Mouse (Mus musculus): ENCODE data around the gene Gid4. TPM values are rescaled to one million over a fixed set of nuclear protein-coding genes. Genes with fewer than 3 reads are reported as not detected.
"Not testable (repeated sequence)": the region's sequence is repeated elsewhere in the genome, so short reads cannot be mapped to it uniquely, and the experiment has no call there.

Gid4 gene
- polyA plus RNA-seq, 1 experiment from 2014 or later, result 32.3 TPM

GRCm38 (mm10) chr11:60418473-60418803 is 1.5 kb downstream of the Gid4 start:
- peak overlapping the region; percentile 80 for H3K9ac ChIP-seq (ENCODE audit: low read length)
- DNase-seq (ENCODE audit: low spot score, missing footprints), result peak; percentile 83
- no peaks in the 10 kb centered on the region for H3K36me3 ChIP-seq (ENCODE audit: control insufficient read depth, insufficient read depth, low read length)
- no peaks in the 10 kb centered on the region for H3K9me3 ChIP-seq (ENCODE audit: control insufficient read depth, low read length)
- peaks cover 14% of the 10 kb centered on the region for H3K4me1 ChIP-seq (ENCODE audit: control insufficient read depth, insufficient read depth, low read length)
- WGBS, result 30% methylated on average over 6 of the region's 6 CpGs
- no peaks in the 10 kb centered on the region for H3K27me3 ChIP-seq (ENCODE audit: control insufficient read depth, insufficient read depth, low read length)
- no peak overlapping the region for H3K27ac ChIP-seq (ENCODE audit: low read depth, low read length)
- peak overlapping the region; percentile 56 for H3K4me3 ChIP-seq (ENCODE audit: low read depth, low read length)
- peak overlapping the region; percentile 61 for H3K4me2 ChIP-seq
- ATAC-seq (ENCODE audit: low FRiP score), result no peak

DNA sequence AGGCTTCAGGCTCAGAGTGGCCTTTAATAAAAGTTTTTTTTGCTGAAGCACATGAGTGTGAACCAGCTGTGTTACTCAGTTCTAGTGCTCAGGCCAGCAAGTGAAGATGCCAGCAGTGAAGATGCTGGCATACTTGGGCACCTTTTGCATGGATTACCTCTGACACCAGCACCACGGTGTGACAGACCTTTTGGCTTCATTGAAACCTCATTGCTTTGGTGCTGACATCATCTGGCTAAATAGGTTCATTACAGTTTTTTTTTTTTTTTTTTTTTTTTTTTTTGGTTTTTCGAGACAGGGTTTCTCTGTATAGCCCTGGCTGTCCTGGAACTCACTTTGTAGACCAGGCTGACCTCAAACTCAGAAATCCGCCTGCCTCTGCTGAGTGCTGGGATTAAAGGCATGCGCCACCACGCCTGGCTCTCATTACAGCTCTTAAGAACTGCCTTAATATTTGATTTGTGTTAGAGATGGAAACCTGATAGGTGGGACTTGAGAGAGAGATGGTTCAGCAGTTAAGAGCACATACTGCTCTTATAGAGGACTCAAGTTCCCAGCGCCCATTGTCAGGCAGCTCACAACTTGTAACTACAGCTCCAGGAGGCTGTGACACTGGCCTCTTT is 5.2 kb downstream of the Gid4 start:
- Histone ChIP-seq H3K4me3 (ENCODE audit: low read depth, low read length) (no peak overlapping the region), H3K4me2 (no peak overlapping the region), H3K4me1 (ENCODE audit: control insufficient read depth, insufficient read depth, low read length) (peaks cover 9% of the 10 kb centered on the region), H3K27ac (ENCODE audit: low read depth, low read length) (no peak overlapping the region), H3K9me3 (ENCODE audit: control insufficient read depth, low read length) (no peaks in the 10 kb centered on the region), H3K36me3 (ENCODE audit: control insufficient read depth, insufficient read depth, low read length) (no peaks in the 10 kb centered on the region), H3K9ac (ENCODE audit: low read length) (no peak overlapping the region), H3K27me3 (ENCODE audit: control insufficient read depth, insufficient read depth, low read length) (no peaks in the 10 kb centered on the region)
- WGBS, result 77% methylated on average over 5 of the region's 6 CpGs
- DNase-seq (ENCODE audit: low spot score, missing footprints) (no peak), ATAC-seq (ENCODE audit: low FRiP score) (no peak)

DNA sequence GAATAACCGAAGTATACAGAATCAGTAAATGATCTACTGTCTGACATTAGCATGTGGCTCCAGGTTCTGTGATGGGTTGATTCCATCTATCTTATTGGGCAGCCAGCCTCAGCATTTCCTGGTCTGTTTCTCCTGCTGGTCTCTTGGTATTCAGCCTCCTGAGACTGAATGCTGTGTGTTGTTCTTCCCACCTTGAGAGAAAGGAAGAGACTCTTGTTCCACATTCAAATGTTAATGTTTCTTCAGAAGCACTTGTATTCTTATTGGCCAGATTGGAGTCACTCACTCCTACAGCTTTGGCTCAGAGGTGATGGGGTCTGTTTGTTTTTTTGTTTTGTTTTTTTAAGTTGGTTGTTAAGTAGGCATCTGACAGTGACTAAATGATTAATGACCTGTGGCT is 6.1 kb downstream of the Gid4 start:
- Histone ChIP-seq H3K4me3 (ENCODE audit: low read depth, low read length) (no peak overlapping the region), H3K4me1 (ENCODE audit: control insufficient read depth, insufficient read depth, low read length) (peaks cover 8% of the 10 kb centered on the region), H3K27me3 (ENCODE audit: control insufficient read depth, insufficient read depth, low read length) (no peaks in the 10 kb centered on the region), H3K4me2 (no peak overlapping the region), H3K9me3 (ENCODE audit: control insufficient read depth, low read length) (no peaks in the 10 kb centered on the region), H3K36me3 (ENCODE audit: control insufficient read depth, insufficient read depth, low read length) (no peaks in the 10 kb centered on the region), H3K27ac (ENCODE audit: low read depth, low read length) (no peak overlapping the region), H3K9ac (ENCODE audit: low read length) (no peak overlapping the region)
- 77% methylated on average over 1 of the region's 1 CpGs for WGBS
- DNase-seq (ENCODE audit: low spot score, missing footprints), result no peak
- ATAC-seq (ENCODE audit: low FRiP score), result no peak

- Histone ChIP-seq H3K4me1 (ENCODE audit: control insufficient read depth, insufficient read depth, low read length) (no peaks in the 10 kb centered on the region), H3K9ac (ENCODE audit: low read length) (no peak overlapping the region), H3K4me3 (ENCODE audit: low read depth, low read length) (no peak overlapping the region), H3K9me3 (ENCODE audit: control insufficient read depth, low read length) (no peaks in the 10 kb centered on the region), H3K27ac (ENCODE audit: low read depth, low read length) (no peak overlapping the region), H3K36me3 (ENCODE audit: control insufficient read depth, insufficient read depth, low read length) (no peaks in the 10 kb centered on the region), H3K4me2 (no peak overlapping the region), H3K27me3 (ENCODE audit: control insufficient read depth, insufficient read depth, low read length) (no peaks in the 10 kb centered on the region)
- ATAC-seq (ENCODE audit: low FRiP score), result no peak
- WGBS, result 70% methylated on average over 1 of the region's 1 CpGs
- no peak for DNase-seq (ENCODE audit: low spot score, missing footprints)
Observed at GRCm38 (mm10) chr11:60426417-60426816, 9.5 kb downstream of the Gid4 start.

- H3K4me2 ChIP-seq, result no peak overlapping the region
- ATAC-seq (ENCODE audit: low FRiP score) (no peak), DNase-seq (ENCODE audit: low spot score, missing footprints) (no peak)
- no peak overlapping the region for H3K4me3 ChIP-seq (ENCODE audit: low read depth, low read length)
- 0 out of 2 replicates have a peak, but pooled peaks cover under 1% of the 10 kb centered on the region for H3K36me3 ChIP-seq (ENCODE audit: control insufficient read depth, insufficient read depth, low read length)
- no peak overlapping the region for H3K27ac ChIP-seq (ENCODE audit: low read depth, low read length)
- H3K27me3 ChIP-seq (ENCODE audit: control insufficient read depth, insufficient read depth, low read length), result no peaks in the 10 kb centered on the region
- H3K9me3 ChIP-seq (ENCODE audit: control insufficient read depth, low read length), result no peaks in the 10 kb centered on the region
- WGBS, result 91% methylated on average over 3 of the region's 3 CpGs
- no peak overlapping the region for H3K9ac ChIP-seq (ENCODE audit: low read length)
- H3K4me1 ChIP-seq (ENCODE audit: control insufficient read depth, insufficient read depth, low read length), result no peaks in the 10 kb centered on the region
Observed at GRCm38 (mm10) chr11:60427628-60428027, 10.7 kb downstream of the Gid4 start.

DNA sequence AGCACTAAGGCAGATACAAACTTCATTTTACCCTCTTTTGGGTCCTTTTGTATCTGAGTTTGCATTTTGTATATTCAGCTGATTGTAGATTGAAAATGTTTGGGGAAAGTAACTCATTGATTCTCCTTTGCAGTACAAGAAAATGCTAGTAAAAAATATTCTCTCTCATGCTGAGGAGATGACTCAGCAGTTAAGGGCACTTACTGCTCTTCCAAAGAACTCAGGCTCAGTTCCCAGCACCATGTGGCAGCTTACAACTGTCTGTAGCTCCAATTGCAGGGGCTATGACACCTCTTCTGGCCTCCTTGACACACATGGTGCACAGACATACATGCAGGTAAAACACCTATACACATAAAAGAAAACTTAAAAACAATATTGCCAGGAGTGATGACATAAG is 16.6 kb downstream of the Gid4 start:
- DNase-seq (ENCODE audit: low spot score, missing footprints) (no peak), ATAC-seq (ENCODE audit: low FRiP score) (no peak)
- no peak overlapping the region for H3K27ac ChIP-seq (ENCODE audit: low read depth, low read length)
- H3K27me3 ChIP-seq (ENCODE audit: control insufficient read depth, insufficient read depth, low read length), result no peaks in the 10 kb centered on the region
- H3K4me2 ChIP-seq, result no peak overlapping the region
- H3K36me3 ChIP-seq (ENCODE audit: control insufficient read depth, insufficient read depth, low read length), result peaks cover 2% of the 10 kb centered on the region; the same call in 1 of the 2 replicates
- H3K4me3 ChIP-seq (ENCODE audit: low read depth, low read length), result no peak overlapping the region
- H3K9ac ChIP-seq (ENCODE audit: low read length), result no peak overlapping the region
- no peaks in the 10 kb centered on the region for H3K4me1 ChIP-seq (ENCODE audit: control insufficient read depth, insufficient read depth, low read length)
- no peaks in the 10 kb centered on the region for H3K9me3 ChIP-seq (ENCODE audit: control insufficient read depth, low read length)

DNA sequence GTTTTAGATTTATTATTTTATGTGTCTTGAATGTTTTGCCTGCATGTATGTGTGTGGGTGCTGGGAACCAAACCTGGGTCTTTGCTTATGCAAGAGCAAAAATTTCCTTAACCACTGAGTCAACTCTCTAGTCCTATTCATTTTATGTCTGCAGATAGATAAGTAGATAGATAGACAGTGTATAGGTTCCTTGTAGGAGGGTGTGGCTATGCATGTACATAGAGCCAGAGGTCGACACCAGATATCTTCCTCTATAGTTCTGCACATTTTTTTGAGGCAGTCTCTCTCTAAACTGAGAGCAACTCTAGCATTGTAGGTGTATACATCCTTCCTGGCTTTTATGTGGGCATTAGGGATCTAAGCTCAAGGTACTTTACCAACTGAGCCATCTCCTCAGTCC is 18.2 kb downstream of the Gid4 start:
- H3K4me1 ChIP-seq (ENCODE audit: control insufficient read depth, insufficient read depth, low read length), result no peaks in the 10 kb centered on the region
- ATAC-seq (ENCODE audit: low FRiP score) (no peak), DNase-seq (ENCODE audit: low spot score, missing footprints) (no peak)
- H3K9ac ChIP-seq (ENCODE audit: low read length), result no peak overlapping the region
- no peaks in the 10 kb centered on the region for H3K27me3 ChIP-seq (ENCODE audit: control insufficient read depth, insufficient read depth, low read length)
- H3K9me3 ChIP-seq (ENCODE audit: control insufficient read depth, low read length), result no peaks in the 10 kb centered on the region
- H3K27ac ChIP-seq (ENCODE audit: low read depth, low read length), result no peak overlapping the region
- H3K4me2 ChIP-seq, result no peak overlapping the region
- H3K4me3 ChIP-seq (ENCODE audit: low read depth, low read length), result no peak overlapping the region
- WGBS, result 97% methylated on average over 1 of the region's 1 CpGs
- peaks cover 2% of the 10 kb centered on the region; the same call in 1 of the 2 replicates for H3K36me3 ChIP-seq (ENCODE audit: control insufficient read depth, insufficient read depth, low read length)

DNA sequence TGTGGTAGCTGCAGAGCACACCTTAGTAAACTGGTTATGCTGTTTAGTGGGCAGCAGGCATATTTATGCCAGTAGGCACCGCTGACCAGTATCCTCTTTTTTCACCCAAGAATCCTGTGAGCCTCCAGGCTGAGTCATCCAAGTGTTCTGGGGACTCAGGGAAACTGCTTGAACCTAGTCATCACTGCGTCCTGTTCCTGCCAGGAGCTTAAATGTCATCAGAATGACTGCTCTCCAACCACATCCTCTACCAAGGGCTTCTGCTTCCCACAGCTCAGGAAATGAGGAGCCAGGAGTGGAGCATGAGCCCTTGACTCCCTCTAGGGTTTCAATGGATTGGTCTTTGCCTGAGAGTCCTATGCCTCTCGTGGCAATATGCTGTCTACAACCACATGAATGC is 19.7 kb downstream of the Gid4 start:
- DNase-seq (ENCODE audit: low spot score, missing footprints) (no peak), ATAC-seq (ENCODE audit: low FRiP score) (no peak)
- Histone ChIP-seq H3K9ac (ENCODE audit: low read length) (no peak overlapping the region), H3K9me3 (ENCODE audit: control insufficient read depth, low read length) (no peaks in the 10 kb centered on the region), H3K4me2 (no peak overlapping the region), H3K27me3 (ENCODE audit: control insufficient read depth, insufficient read depth, low read length) (no peaks in the 10 kb centered on the region), H3K4me1 (ENCODE audit: control insufficient read depth, insufficient read depth, low read length) (no peaks in the 10 kb centered on the region), H3K27ac (ENCODE audit: low read depth, low read length) (no peak overlapping the region), H3K4me3 (ENCODE audit: low read depth, low read length) (no peak overlapping the region), H3K36me3 (ENCODE audit: control insufficient read depth, insufficient read depth, low read length) (peaks cover 7% of the 10 kb centered on the region)
- WGBS, result 92% methylated on average over 3 of the region's 3 CpGs

GRCm38 (mm10) chr11:60439621-60440020 is 22.7 kb downstream of the Gid4 start:
- not testable (repeated sequence) for H3K4me2 ChIP-seq; H3K36me3 ChIP-seq (ENCODE audit: control insufficient read depth, insufficient read depth, low read length); ATAC-seq (ENCODE audit: low FRiP score); H3K27me3 ChIP-seq (ENCODE audit: control insufficient read depth, insufficient read depth, low read length); H3K9me3 ChIP-seq (ENCODE audit: control insufficient read depth, low read length); H3K4me3 ChIP-seq (ENCODE audit: low read depth, low read length); H3K9ac ChIP-seq (ENCODE audit: low read length); DNase-seq (ENCODE audit: low spot score, missing footprints); H3K4me1 ChIP-seq (ENCODE audit: control insufficient read depth, insufficient read depth, low read length); H3K27ac ChIP-seq (ENCODE audit: low read depth, low read length)
- 26% methylated on average over 1 of the region's 1 CpGs for WGBS

Measured in midbrain, embryonic 11.5 days (tissue).